Mouse (Mus musculus): ENCODE measurements at regions not wholly inside any gene's neighbourhood (a gene's known extent, or its start where the extent isn't known, plus 50 kb on each side); places are given as distances from the start of the nearest gene placed in this dataset.

- no peak for DNase-seq (ENCODE audit: low spot score in 2 of 2)
Measured at GRCm38 (mm10) chr10:111741301-111741945, 231.0 kb upstream of the Krr1 start.

DNA sequence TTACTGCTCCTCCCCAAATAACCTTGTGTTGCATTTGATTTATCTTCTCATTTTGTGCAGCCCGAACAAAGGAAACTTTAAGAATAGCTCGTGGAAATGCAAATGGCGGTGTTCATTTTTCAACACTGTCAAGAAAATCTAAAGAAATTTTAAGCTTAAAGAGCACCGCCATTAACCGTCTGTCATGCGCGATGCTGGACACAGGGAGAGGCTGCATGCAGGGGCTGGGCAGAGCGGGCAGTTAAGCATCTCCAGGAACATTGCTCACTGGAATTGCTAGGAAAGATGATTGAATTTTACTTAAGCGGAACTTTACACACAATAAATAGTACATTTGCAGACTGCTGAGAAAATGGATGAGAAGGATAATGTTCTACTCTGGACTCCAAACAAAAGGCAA, 229.2 kb upstream of the Krr1 start:
- DNase-seq (ENCODE audit: low spot score in 2 of 2) = no peak

GRCm38 (mm10) chr10:111745116-111745515, 227.3 kb upstream of the Krr1 start:
- DNase-seq (ENCODE audit: low spot score in 2 of 2) = no peak

- no peak for DNase-seq (ENCODE audit: low spot score in 2 of 2)
Measured at GRCm38 (mm10) chr10:111746067-111746878, 226.2 kb upstream of the Krr1 start.

DNA sequence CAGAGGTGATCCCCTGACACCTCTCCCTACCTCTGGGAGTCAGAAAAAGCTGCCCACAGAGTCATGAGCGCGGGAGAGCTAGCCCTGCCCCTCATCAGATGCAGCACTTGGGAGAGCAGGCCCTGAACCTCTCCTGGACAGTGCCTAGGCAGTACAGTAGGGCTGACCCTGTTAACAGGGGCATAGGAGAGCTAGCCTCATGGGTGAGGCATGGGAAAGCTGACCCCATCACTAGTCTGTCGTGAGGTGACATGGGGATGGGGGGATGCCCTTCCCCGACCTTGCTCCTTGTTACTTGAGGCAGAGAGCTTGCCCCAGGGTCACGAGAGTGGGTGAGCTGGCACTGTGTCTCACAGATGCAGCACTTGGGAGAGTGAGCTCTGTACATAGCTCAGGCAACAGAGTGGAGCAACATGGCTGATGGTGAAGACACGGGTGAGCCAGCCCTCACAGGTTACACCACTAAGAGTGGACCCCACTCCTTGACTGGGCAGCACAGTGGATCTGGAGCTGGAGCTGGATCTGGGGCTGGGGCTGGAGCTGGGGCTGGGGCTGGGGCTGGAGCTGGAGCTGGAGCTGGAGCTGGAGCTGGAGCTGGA, 225.5 kb upstream of the Krr1 start:
- no peak for DNase-seq (ENCODE audit: low spot score in 2 of 2)

DNA sequence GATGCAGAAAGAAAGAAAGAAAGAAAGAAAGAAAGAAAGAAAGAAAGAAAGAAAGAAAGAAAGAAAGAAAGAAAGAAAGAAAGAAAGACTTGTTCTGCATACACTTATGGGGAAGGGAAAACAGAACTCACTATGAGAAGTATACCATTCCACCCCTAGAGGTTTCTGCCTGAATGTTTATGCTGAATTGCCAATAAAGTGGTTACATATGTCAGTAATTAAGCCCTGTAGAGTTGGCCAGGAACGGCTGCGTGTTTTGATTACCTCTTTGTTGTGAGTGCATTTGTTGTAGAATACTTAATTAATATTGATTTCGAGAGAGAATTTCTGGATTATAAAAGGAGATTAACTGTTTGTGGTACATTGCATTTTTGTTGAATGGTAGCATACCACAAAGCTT, 224.0 kb upstream of the Krr1 start:
- no peak for DNase-seq (ENCODE audit: low spot score in 2 of 2)

GRCm38 (mm10) chr10:111753646-111754045, 218.8 kb upstream of the Krr1 start:
- no peak for DNase-seq (ENCODE audit: low spot score in 2 of 2)

DNA sequence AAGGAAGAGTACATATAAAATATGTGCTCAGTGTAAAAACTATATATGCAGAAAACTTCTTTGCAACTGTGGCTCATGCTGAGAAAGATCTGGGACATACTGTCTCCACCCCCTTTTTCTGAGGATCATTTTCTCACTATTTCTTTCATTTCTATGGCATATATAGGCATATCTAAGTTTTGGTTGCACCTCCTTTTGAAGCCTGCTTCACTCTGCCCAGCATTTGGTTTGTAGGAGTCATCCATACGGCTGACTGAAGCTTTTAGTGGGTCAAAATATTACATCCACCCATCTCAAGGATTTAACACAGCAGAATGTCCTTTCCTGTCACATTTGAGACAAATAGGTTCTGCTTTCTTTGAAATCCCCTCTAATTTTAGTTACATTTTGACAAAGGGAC, 216.5 kb upstream of the Krr1 start:
- DNase-seq (ENCODE audit: low spot score in 2 of 2) = no peak

GRCm38 (mm10) chr10:111756528-111756927, 215.9 kb upstream of the Krr1 start:
- no peak for DNase-seq (ENCODE audit: low spot score in 2 of 2)

GRCm38 (mm10) chr10:111757689-111758088, 214.8 kb upstream of the Krr1 start:
- no peak for DNase-seq (ENCODE audit: low spot score in 2 of 2)

DNA sequence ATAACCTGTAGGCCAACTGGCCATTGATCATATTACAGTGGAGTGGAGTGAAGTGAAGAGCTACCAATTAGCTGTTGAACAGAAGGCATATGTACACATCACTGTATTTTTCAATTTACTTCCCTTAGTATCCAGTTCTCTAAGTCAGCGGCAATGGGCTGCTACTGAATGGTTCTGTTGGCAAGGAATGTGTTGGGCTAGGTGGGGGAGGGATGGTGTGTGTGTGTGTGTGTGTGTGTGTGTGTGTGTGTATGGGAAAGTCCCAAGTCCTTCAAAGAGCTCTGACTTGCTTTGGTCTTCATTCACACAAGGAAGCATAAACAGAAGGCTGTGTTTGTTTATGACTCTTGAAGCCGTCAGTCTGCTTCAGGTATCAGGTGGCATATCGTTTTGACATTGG, 213.0 kb upstream of the Krr1 start:
- DNase-seq (ENCODE audit: low spot score in 2 of 2) = no peak

- DNase-seq (ENCODE audit: low spot score in 2 of 2) = no peak
Measured at GRCm38 (mm10) chr10:111762751-111763528, 209.5 kb upstream of the Krr1 start.

GRCm38 (mm10) chr10:111767011-111767720, 205.3 kb upstream of the Krr1 start:
- DNase-seq (ENCODE audit: low spot score in 2 of 2) = no peak

GRCm38 (mm10) chr10:111767813-111768455, 204.5 kb upstream of the Krr1 start:
- DNase-seq (ENCODE audit: low spot score in 2 of 2) = no peak

DNA sequence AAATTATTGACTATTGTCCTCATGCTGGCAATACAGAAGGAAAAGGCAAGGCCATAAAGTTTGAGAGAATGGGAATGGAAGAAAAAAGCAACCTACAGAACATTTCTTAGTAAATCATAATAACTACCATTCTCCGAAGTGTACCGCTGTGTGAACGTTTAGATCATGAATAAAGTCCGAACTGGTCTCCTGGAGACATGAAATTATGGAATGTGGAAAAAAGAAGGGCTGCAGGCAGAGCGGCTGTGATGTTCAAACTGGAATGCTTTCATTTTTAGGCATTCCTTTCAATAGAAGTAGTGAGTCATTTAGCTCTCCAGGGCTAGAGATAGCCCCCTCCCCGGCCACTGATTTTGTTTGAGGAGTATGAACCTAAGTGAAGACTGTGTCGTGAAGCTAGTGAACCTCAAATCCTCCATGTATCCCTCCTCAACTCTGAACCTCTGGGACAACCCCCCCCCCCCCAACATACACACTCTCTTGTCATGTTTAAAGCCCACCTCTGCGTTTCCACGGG, 202.9 kb upstream of the Krr1 start:
- no peak for DNase-seq (ENCODE audit: low spot score in 2 of 2)

DNA sequence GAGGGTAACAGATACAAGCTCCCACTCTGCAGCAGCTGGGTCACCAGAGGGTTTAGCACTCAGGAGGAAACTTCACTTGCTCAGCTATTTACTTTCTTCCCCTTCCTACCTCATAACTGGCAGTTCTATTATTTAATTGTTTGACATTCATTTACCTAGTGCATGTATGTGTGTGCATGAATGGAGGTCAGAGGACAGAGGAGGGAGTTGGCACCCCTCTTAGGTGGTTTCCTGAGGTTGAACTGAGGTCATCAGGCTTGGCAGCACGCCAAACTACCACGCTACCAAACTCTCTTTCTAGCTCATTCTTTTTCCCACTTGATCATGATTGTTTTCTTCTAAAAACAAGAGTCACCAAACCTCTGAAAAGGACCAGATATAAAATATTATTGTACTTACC, 202.4 kb upstream of the Krr1 start:
- no peak for DNase-seq (ENCODE audit: low spot score in 2 of 2)

- no peak for DNase-seq (ENCODE audit: low spot score in 2 of 2)
Measured at GRCm38 (mm10) chr10:111771010-111771409, 201.5 kb upstream of the Krr1 start.

DNA sequence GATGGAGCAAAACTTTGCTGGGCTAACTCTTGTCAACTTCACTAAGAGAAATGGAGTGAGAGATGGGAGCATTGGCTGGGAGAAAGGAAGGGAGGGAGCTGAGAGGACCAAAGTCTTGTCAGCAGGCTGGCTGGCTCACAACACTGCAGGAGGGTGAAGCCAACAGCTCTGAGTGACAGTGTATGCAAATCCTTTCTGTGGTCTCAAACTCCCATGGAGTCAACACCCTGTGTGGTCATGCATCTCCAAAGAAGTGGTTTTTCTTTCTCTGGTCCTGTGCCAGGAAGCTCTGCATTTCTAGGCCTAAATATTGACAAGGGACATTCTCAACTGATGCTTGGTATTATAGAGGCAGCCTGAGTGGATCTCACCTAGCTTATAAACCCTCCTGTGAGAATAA, 194.9 kb upstream of the Krr1 start:
- DNase-seq (ENCODE audit: low spot score in 2 of 2) = no peak

GRCm38 (mm10) chr10:111778111-111778510, 194.4 kb upstream of the Krr1 start:
- DNase-seq (ENCODE audit: low spot score in 2 of 2) = no peak

GRCm38 (mm10) chr10:111779956-111780355, 192.5 kb upstream of the Krr1 start:
- no peak for DNase-seq (ENCODE audit: low spot score in 2 of 2)
